In genomic region chr11:57984343-57984666, GRCm38 (mm10) we compare ENCODE assay signal across 13 mouse cellular contexts. TPM values are rescaled to one million over a fixed set of nuclear protein-coding genes. Genes with fewer than 3 reads are reported as not detected.
DNase-seq lines count a peak whose midpoint lies in the region; ATAC-seq and TF ChIP-seq lines count a peak whose summit lies in the region.
"Had no signal": no experiment of that assay in that cellular context is flagged by ENCODE, and none has a peak within 500 bp of the region (broad histone marks: within the 10 kb centered on the region; RNA-seq: fewer than 3 reads in every experiment).

No protein-coding gene starts in this region.

- 0 out of 2 replicates have a peak, but pooled peaks have one; percentile 15 for ATAC-seq in embryonic facial prominence, embryonic 12.5 days (ENCODE audit: insufficient number of reproducible peaks, insufficient read depth, low FRiP score, low TSS enrichment)
- no peak for ATAC-seq in kidney, embryonic 14.5 days (ENCODE audit: low FRiP score, low TSS enrichment)
- 0 out of 2 replicates have a peak, but pooled peaks have one; percentile 14 for ATAC-seq in megakaryocyte progenitor cell, adult 5-6 weeks (replicated peaks; ENCODE audit: poor library complexity)
- no peak for ATAC-seq in granulocyte monocyte progenitor cell, adult 5-6 weeks (replicated peaks; ENCODE audit: poor library complexity, severe bottlenecking)

- TF ChIP-seq RAD21 in MEL (IDR thresholded peaks at IDR 0.05; ENCODE audit: low read depth, low read length): no peak

- TF ChIP-seq POLR2A in MEL (IDR thresholded peaks at IDR 0.05; ENCODE audit: control insufficient read depth in 1 of 2, insufficient read depth in 1 of 2, low read depth in 1 of 2, low read length in 2 of 2, poor library complexity in 1 of 2): no peak

- no peaks in the 10 kb centered on the region for H3K27me3 ChIP-seq in embryonic facial prominence, embryonic 12.5 days
- no peaks in the 10 kb centered on the region for H3K27me3 ChIP-seq in embryonic facial prominence, embryonic 10.5 days (replicated peaks; ENCODE audit: low read depth, poor library complexity, severe bottlenecking)
- no peaks in the 10 kb centered on the region for H3K27me3 ChIP-seq in kidney, embryonic 14.5 days (ENCODE audit: control insufficient read depth, insufficient read depth, low read length)
- H3K27me3 ChIP-seq in MEL (ENCODE audit: control insufficient read depth in 1 of 2, insufficient read depth in 2 of 2, low read length in 2 of 2): peaks cover 2 to 6% of the 10 kb centered on the region in 2 experiments; a peak in 3 of 4 replicates
- H3K27me3 ChIP-seq: embryonic facial prominence, embryonic 13.5 days; forebrain, embryonic 12.5 days had no signal

- H3K9me3 ChIP-seq in embryonic facial prominence, embryonic 12.5 days: no peaks in the 10 kb centered on the region
- no peaks in the 10 kb centered on the region for H3K9me3 ChIP-seq in embryonic facial prominence, embryonic 10.5 days
- H3K9me3 ChIP-seq in kidney, embryonic 14.5 days (ENCODE audit: control insufficient read depth, low read length): no peaks in the 10 kb centered on the region; the same call in 1 of the 2 replicates
- H3K9me3 ChIP-seq in MEL (replicated peaks; ENCODE audit: insufficient read depth, low read length): no peaks in the 10 kb centered on the region
- H3K9me3 ChIP-seq: embryonic facial prominence, embryonic 13.5 days; forebrain, embryonic 12.5 days; limb, embryonic 10.5 days had no signal

- no peak overlapping the region for H3K4me2 ChIP-seq in embryonic facial prominence, embryonic 12.5 days (replicated peaks)
- no peak overlapping the region for H3K4me2 ChIP-seq in kidney, embryonic 14.5 days (replicated peaks; ENCODE audit: low read depth, low read length)
- H3K4me2 ChIP-seq: embryonic facial prominence, embryonic 13.5 days; forebrain, embryonic 12.5 days had no signal

- H3K4me3 ChIP-seq in embryonic facial prominence, embryonic 12.5 days: no peak overlapping the region
- no peak overlapping the region for H3K4me3 ChIP-seq in embryonic facial prominence, embryonic 10.5 days
- no peak overlapping the region for H3K4me3 ChIP-seq in kidney, embryonic 14.5 days (ENCODE audit: low read length)
- H3K4me3 ChIP-seq in MEL (ENCODE audit: control insufficient read depth in 1 of 2, insufficient read depth in 1 of 2, low read depth in 2 of 2, low read length in 2 of 2): peak overlapping the region; percentile 31 to 51
- H3K4me3 ChIP-seq: embryonic facial prominence, embryonic 13.5 days; forebrain, embryonic 12.5 days; limb, embryonic 10.5 days had no signal

- no peaks in the 10 kb centered on the region; the same call in 1 of the 2 replicates for H3K4me1 ChIP-seq in embryonic facial prominence, embryonic 12.5 days
- no peaks in the 10 kb centered on the region for H3K4me1 ChIP-seq in embryonic facial prominence, embryonic 10.5 days
- peaks cover 6% of the 10 kb centered on the region; the same call in 1 of the 2 replicates for H3K4me1 ChIP-seq in kidney, embryonic 14.5 days (ENCODE audit: control insufficient read depth, insufficient read depth, low read length)
- peaks cover 8 to 11% of the 10 kb centered on the region in 2 experiments for H3K4me1 ChIP-seq in MEL (ENCODE audit: control insufficient read depth in 1 of 2, insufficient read depth in 2 of 2, low read length in 2 of 2)
- H3K4me1 ChIP-seq: forebrain, embryonic 12.5 days had no signal

- no peak for DNase-seq in embryonic facial prominence, embryonic 10.5 days (ENCODE audit: low spot score)
- DNase-seq in kidney, postnatal 10 days: no peak
- DNase-seq in MEL (ENCODE audit: low read depth, low spot score): no peak
- DNase-seq in right cerebral cortex, postnatal 10 days (ENCODE audit: low spot score in 2 of 2): no peak
- DNase-seq: cerebellum, adult 9-11 months; right cerebral cortex, postnatal 25 days had no signal

- no peaks in the 10 kb centered on the region for H3K36me3 ChIP-seq in embryonic facial prominence, embryonic 12.5 days
- no peaks in the 10 kb centered on the region for H3K36me3 ChIP-seq in embryonic facial prominence, embryonic 10.5 days (replicated peaks)
- H3K36me3 ChIP-seq in kidney, embryonic 14.5 days (ENCODE audit: control insufficient read depth, insufficient read depth, low read length): no peaks in the 10 kb centered on the region
- peaks cover 0 to 9% of the 10 kb centered on the region in 2 experiments; a peak in 2 of 4 replicates for H3K36me3 ChIP-seq in MEL (ENCODE audit: control insufficient read depth in 1 of 2, insufficient read depth in 2 of 2, low read length in 2 of 2)
- H3K36me3 ChIP-seq: embryonic facial prominence, embryonic 13.5 days; forebrain, embryonic 12.5 days; limb, embryonic 10.5 days had no signal

- WGBS in embryonic facial prominence, embryonic 12.5 days: 60% methylated on average over 3 of the region's 3 CpGs
- 58% methylated on average over 3 of the region's 3 CpGs for WGBS in embryonic facial prominence, embryonic 10.5 days
- WGBS in kidney, embryonic 14.5 days: 72% methylated on average over 3 of the region's 3 CpGs

- no peak overlapping the region for H3K9ac ChIP-seq in embryonic facial prominence, embryonic 12.5 days
- H3K9ac ChIP-seq in kidney, embryonic 14.5 days (ENCODE audit: low read depth, low read length): no peak overlapping the region
- peak overlapping the region; percentile 62 for H3K9ac ChIP-seq in MEL (ENCODE audit: control insufficient read depth, low read depth, low read length, poor library complexity, severe bottlenecking)
- H3K9ac ChIP-seq: embryonic facial prominence, embryonic 13.5 days; forebrain, embryonic 12.5 days had no signal

- no peaks in the 10 kb centered on the region for H3K79me2 ChIP-seq in MEL (ENCODE audit: control insufficient read depth, insufficient read depth, low read length, poor library complexity)

- no peak for TF ChIP-seq CTCF in MEL (IDR thresholded peaks at IDR 0.05 in 2 of 3, conservative IDR thresholded peaks at IDR 0.05 in 1 of 3; ENCODE audit: control insufficient read depth in 1 of 3, insufficient read depth in 1 of 3, low read depth in 2 of 3, low read length in 3 of 3, poor library complexity in 1 of 3, severe bottlenecking in 1 of 3)

- TF ChIP-seq EP300 in MEL (IDR thresholded peaks at IDR 0.05; ENCODE audit: low read depth in 1 of 2, low read length in 2 of 2): peak; percentile 25 to 61; a peak in 3 of 4 replicates

- no peak overlapping the region for H3K27ac ChIP-seq in embryonic facial prominence, embryonic 12.5 days
- no peak overlapping the region for H3K27ac ChIP-seq in embryonic facial prominence, embryonic 10.5 days (replicated peaks)
- peak overlapping the region; percentile 25; the same call in 1 of the 2 replicates for H3K27ac ChIP-seq in kidney, embryonic 14.5 days (ENCODE audit: low read depth, low read length)
- H3K27ac ChIP-seq in MEL (ENCODE audit: control insufficient read depth, low read depth, low read length): peak overlapping the region; percentile 100
- H3K27ac ChIP-seq: forebrain, embryonic 12.5 days; limb, embryonic 10.5 days had no signal

TF ChIP-seq in MEL, 35 proteins besides CTCF, POLR2A, EP300 and RAD21 (continues in another document):
- TF ChIP-seq KAT2A (conservative IDR thresholded peaks at IDR 0.05; ENCODE audit: low read depth, low read length) (no peak), MEF2A (IDR thresholded peaks at IDR 0.05; ENCODE audit: extremely low read depth, insufficient replicate concordance, low read depth, low read length, poor library complexity, severe bottlenecking) (no peak), BHLHE40 (IDR thresholded peaks at IDR 0.05; ENCODE audit: borderline replicate concordance, low read depth, low read length) (no peak), UBTF (IDR thresholded peaks at IDR 0.05; ENCODE audit: borderline replicate concordance, insufficient read depth, low read depth, low read length) (no peak), SMC3 (IDR thresholded peaks at IDR 0.05; ENCODE audit: low read depth, low read length) (no peak), SIN3A (IDR thresholded peaks at IDR 0.05; ENCODE audit: low read length) (peak; percentile 60), ELF1 (IDR thresholded peaks at IDR 0.05; ENCODE audit: low read depth, low read length) (0 out of 2 replicates have a peak, but pooled peaks have one; percentile 20), POLR2AphosphoS2 (IDR thresholded peaks at IDR 0.05; ENCODE audit: low read length) (no peak), USF1 (IDR thresholded peaks at IDR 0.05; ENCODE audit: low read depth, low read length) (no peak), MYB (IDR thresholded peaks at IDR 0.05; ENCODE audit: low read depth, low read length) (no peak), ETS1 (IDR thresholded peaks at IDR 0.05; ENCODE audit: low read depth, low read length) (peak; percentile 5; the same call in 1 of the 2 replicates), E2F4 (IDR thresholded peaks at IDR 0.05; ENCODE audit: borderline replicate concordance, low read depth, low read length) (no peak), NELFE (IDR thresholded peaks at IDR 0.05; ENCODE audit: low read depth, low read length) (no peak), MAZ (IDR thresholded peaks at IDR 0.05; ENCODE audit: low read depth, low read length) (no peak), TAL1 (IDR thresholded peaks at IDR 0.05; ENCODE audit: low read length) (no peak), MAFK (IDR thresholded peaks at IDR 0.05; ENCODE audit: borderline replicate concordance, low read depth, low read length) (no peak), CHD2 (IDR thresholded peaks at IDR 0.05; ENCODE audit: low read length) (no peak), JUND (IDR thresholded peaks at IDR 0.05; ENCODE audit: low read depth, low read length) (no peak), POLR2AphosphoS5 (IDR thresholded peaks at IDR 0.05; ENCODE audit: borderline replicate concordance, low read depth, low read length) (no peak), ZC3H11A (IDR thresholded peaks at IDR 0.05; ENCODE audit: low read depth, low read length) (no peak), ZMIZ1 (IDR thresholded peaks at IDR 0.05; ENCODE audit: low read depth, low read length) (no peak), ZNF384 (IDR thresholded peaks at IDR 0.05; ENCODE audit: low read depth, low read length) (no peak)

RNA-seq across cellular contexts. Expression of gene Larp1, which starts 24.6 kb away (rescaled TPM):
- 17.5 and 23.7 TPM in 2 replicates for polyA plus RNA-seq in embryonic facial prominence, embryonic 12.5 days (2016; fragmentation: Nextera tagmentation; extraction: Ambion mirVana)
- 17.2 and 18.6 TPM in 2 replicates for polyA plus RNA-seq in embryonic facial prominence, embryonic 10.5 days (2016; fragmentation: Nextera tagmentation; extraction: Ambion mirVana)
- polyA plus RNA-seq in kidney, embryonic 14.5 days (2014; fragmentation: Nextera tagmentation; extraction: Ambion mirVana): 21.5 and 25.0 TPM in 2 replicates
- total RNA-seq in MEL (2012; rRNA removed): 73.9 and 88.3 TPM in 2 replicates
- 1,000 to 10,000 TPM in 1 of 2 experiments, 100 to 1,000 TPM in 1; 201 to 2,325 TPM for polyA plus RNA-seq in MEL (2012; ENCODE audit: insufficient read depth in 1 of 2, insufficient read length in 2 of 2, low read depth in 1 of 2, low replicate concordance in 2 of 2, missing spikeins in 1 of 2)
- 134 and 142 TPM in 2 replicates for total RNA-seq in megakaryocyte progenitor cell, adult 5-6 weeks (2015)
- 52.9 and 67.5 TPM in 2 replicates for total RNA-seq in megakaryocyte progenitor cell, adult 5-6 weeks (2017)
- 140 and 152 TPM in 2 replicates for total RNA-seq in granulocyte monocyte progenitor cell, adult 5-6 weeks (2014; fragmentation: Nextera tagmentation)
- total RNA-seq in granulocyte monocyte progenitor cell, adult 5-6 weeks (2017): 57.4 and 70.4 TPM in 2 replicates

Comparison
In these comparisons a context has a peak if more than half of its experiments do, and no peak if none do; other contexts are left out.
1. ATAC-seq: peak in embryonic facial prominence, embryonic 12.5 days (single experiment) and megakaryocyte progenitor cell, adult 5-6 weeks (single experiment); none in kidney, embryonic 14.5 days (single experiment) and granulocyte monocyte progenitor cell, adult 5-6 weeks (single experiment).
2. H3K27ac ChIP-seq: peak in kidney, embryonic 14.5 days (single experiment) and MEL (single experiment); none in embryonic facial prominence, embryonic 12.5 days (single experiment) and embryonic facial prominence, embryonic 10.5 days (single experiment).
3. H3K4me3 ChIP-seq: peak in MEL (2 of 2); none in embryonic facial prominence, embryonic 12.5 days (single experiment), embryonic facial prominence, embryonic 10.5 days (single experiment) and kidney, embryonic 14.5 days (single experiment).